In the genomic region with DNA sequence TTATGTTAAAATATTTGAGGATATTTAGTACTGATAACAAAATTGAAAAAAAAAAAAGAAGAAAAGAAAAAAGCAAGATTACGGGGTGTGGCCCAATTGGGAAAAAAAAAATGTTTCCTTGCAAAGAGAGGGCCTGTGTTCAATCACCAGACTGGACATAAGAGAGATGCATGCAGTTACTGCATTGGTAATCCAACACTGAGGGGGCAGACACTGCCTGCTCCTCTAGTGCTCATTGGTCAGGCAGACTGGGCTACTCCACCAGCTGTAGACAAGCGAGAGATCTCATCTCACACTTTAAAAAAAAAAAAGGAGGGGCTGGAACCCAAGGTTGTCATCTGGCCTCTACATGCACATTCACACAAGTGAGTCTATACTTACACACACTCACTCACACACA, we compare ENCODE assay signal across 29 mouse cellular contexts.
"Had no signal": no experiment of that assay in that cellular context is flagged by ENCODE, and none has a peak within 500 bp of the region (broad histone marks: within the 10 kb centered on the region; RNA-seq: fewer than 3 reads in every experiment).

No protein-coding gene starts in this region.

- H3K9me3 ChIP-seq: embryonic facial prominence, embryonic 10.5 days; embryonic facial prominence, embryonic 12.5 days; embryonic facial prominence, embryonic 13.5 days; embryonic facial prominence, embryonic 15.5 days; forebrain, embryonic 10.5 days; forebrain, embryonic 12.5 days; forebrain, embryonic 13.5 days; forebrain, embryonic 15.5 days had no signal

- H3K27me3 ChIP-seq: embryonic facial prominence, embryonic 12.5 days; embryonic facial prominence, embryonic 13.5 days; embryonic facial prominence, embryonic 15.5 days; forebrain, embryonic 12.5 days; forebrain, embryonic 13.5 days; forebrain, embryonic 15.5 days had no signal

- H3K4me2 ChIP-seq: embryonic facial prominence, embryonic 12.5 days; embryonic facial prominence, embryonic 13.5 days; embryonic facial prominence, embryonic 15.5 days; forebrain, embryonic 12.5 days; forebrain, embryonic 13.5 days; forebrain, embryonic 15.5 days had no signal

- H3K9ac ChIP-seq: embryonic facial prominence, embryonic 12.5 days; embryonic facial prominence, embryonic 13.5 days; embryonic facial prominence, embryonic 15.5 days; forebrain, embryonic 12.5 days; forebrain, embryonic 13.5 days; forebrain, embryonic 15.5 days; forebrain, postnatal 0 days had no signal

- ATAC-seq: forebrain, embryonic 13.5 days; forebrain, embryonic 14.5 days; forebrain, embryonic 15.5 days; forebrain, embryonic 16.5 days; forebrain, postnatal 0 days had no signal

- DNase-seq: cerebellum, adult 2 months; cerebellum, adult 8-10 months; cerebellum, adult 9-10 months; cerebellum, adult 9-11 months; cerebellum, postnatal 10 days; cerebellum, postnatal 14 days; cerebellum, postnatal 25 days; cerebellum, postnatal 36 days; embryo, embryonic 11 days; forebrain, postnatal 0 days; gastrocnemius, adult 2 months; gastrocnemius, postnatal 10 days; gastrocnemius, postnatal 14 days; gastrocnemius, postnatal 25 days; gastrocnemius, postnatal 36 days; heart, adult 11 months; heart, adult 18-20 months; heart, adult 2 months had no signal

- H3K36me3 ChIP-seq: embryonic facial prominence, embryonic 10.5 days; embryonic facial prominence, embryonic 12.5 days; embryonic facial prominence, embryonic 13.5 days; embryonic facial prominence, embryonic 15.5 days; forebrain, embryonic 10.5 days; forebrain, embryonic 12.5 days; forebrain, embryonic 15.5 days had no signal

- H3K27ac ChIP-seq: embryonic facial prominence, embryonic 10.5 days; embryonic facial prominence, embryonic 12.5 days; embryonic facial prominence, embryonic 13.5 days; embryonic facial prominence, embryonic 15.5 days; forebrain, embryonic 10.5 days; forebrain, embryonic 12.5 days; forebrain, embryonic 13.5 days; forebrain, embryonic 15.5 days; gastrocnemius, adult 2 months; heart, adult 2 months had no signal

- H3K4me3 ChIP-seq: embryonic facial prominence, embryonic 10.5 days; embryonic facial prominence, embryonic 12.5 days; embryonic facial prominence, embryonic 13.5 days; embryonic facial prominence, embryonic 15.5 days; erythroblast, embryonic 14.5 days; forebrain, embryonic 10.5 days; forebrain, embryonic 12.5 days; forebrain, embryonic 13.5 days; forebrain, embryonic 15.5 days; gastrocnemius, adult 2 months; heart, adult 2 months had no signal

- H3K4me1 ChIP-seq: embryonic facial prominence, embryonic 10.5 days; embryonic facial prominence, embryonic 12.5 days; embryonic facial prominence, embryonic 13.5 days; embryonic facial prominence, embryonic 15.5 days; forebrain, embryonic 10.5 days; forebrain, embryonic 12.5 days; forebrain, embryonic 13.5 days; forebrain, embryonic 15.5 days had no signal
